Mouse (Mus musculus): ENCODE data around the gene Gm20388.

Gm20388 gene

DNA sequence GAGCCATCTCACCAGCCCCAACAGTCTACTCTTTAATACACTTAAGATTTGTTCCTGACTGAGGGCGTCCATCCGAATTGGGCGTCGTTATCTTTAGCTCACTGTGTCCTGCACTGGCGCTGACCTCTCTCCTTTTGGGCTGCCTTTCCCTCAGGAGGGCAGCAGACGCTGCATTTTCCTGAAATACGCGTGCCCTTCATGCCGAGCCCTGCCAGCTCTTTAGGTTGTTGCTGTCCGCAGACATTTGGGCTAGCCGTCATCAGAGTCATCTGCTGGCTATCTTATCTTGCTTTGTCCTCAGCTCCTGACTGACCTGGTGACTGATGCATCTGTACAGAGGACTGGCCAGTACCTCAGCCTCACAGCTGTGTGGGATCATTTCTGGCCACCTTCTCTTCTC, 3904.7 kb downstream of the Gm20388 start:
- in situ Hi-C loops (cut with MboI, MseI) = no loop called here

DNA sequence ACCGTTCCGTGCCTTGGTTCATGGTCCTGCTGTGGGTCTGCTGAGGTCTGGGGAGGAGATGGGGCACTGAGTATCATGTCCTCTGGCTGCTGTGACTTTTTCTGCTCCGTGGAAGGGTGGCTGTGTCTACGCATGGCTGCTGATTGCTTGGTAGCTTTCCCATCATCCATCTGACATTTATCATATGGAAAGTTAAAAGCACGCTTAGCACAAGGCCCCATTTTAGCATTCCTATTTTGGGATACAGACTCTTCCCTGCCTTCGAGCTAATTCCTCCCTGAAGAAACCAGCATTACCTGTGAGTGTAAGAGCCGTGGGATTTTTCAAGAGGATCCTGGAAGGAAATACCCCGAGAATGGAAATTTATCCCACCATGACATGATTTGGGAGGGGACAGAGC, 3906.3 kb downstream of the Gm20388 start:
- in situ Hi-C loops (cut with MboI, MseI) = no loop called here

DNA sequence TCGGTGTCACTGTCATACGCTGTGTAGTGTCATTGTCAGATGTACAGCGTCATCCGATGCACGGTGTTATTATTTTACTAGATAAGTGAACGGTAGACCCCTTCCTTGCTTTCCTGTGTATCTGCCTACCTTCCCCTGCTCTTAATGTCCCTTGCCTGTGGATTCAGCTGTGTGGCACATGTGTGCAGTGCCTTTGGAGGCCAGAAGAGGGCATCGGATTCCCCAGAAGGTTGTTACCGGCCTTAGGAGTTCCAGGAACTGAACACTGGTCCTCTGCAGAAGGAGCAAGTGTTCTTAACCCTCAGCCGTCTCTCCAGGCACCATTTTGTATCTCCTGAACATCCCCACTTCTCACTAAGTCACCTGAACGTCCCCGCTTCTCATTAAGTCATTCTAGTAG, 3907.1 kb downstream of the Gm20388 start:
- in situ Hi-C loops (cut with MboI, MseI) = no loop called here

DNA sequence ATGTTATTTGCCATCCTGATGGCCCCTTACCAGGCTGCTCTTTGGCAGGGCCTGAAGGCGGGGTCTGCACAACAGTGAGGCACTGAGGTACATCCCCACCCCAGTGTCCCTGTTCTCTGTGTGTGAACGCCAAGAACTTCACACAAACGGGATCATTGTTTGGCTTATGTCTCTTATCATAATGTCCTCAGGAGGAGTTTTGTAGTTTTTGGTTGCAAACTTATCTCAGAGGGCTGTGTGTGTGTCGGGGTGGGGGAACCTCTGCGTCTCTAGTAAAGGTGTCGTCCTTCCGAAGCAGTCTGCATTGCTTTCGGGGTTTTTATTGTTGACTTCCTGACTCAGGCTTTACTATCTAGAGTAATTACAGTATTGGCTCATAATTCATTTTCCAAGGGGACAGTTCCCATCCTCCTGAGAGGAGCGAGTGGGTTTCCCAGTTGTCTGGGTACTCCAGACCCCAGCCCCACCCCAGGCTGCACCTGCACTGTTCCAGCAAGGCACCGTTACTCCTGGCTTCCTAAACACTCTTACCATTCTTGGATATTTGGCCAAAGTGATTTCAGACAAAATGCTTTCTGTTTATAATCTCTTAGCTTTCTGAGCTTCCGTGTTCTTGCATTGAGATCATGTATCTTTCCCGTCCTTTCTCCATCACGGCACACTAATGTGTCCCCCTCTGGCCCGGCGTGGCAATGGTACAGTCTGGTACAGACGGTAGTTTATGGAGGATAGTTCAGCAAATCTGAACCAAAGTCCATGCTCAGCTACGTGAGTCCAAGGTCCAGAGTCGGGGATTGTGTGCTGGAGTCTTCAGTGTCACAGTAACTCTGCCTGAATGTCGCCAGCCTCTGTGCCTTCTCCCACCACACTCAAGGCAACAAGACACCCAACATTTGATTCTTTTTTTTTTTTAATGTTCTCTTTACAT, 3909.3 kb downstream of the Gm20388 start:
- in situ Hi-C loops (cut with MboI, MseI) = no loop called here

DNA sequence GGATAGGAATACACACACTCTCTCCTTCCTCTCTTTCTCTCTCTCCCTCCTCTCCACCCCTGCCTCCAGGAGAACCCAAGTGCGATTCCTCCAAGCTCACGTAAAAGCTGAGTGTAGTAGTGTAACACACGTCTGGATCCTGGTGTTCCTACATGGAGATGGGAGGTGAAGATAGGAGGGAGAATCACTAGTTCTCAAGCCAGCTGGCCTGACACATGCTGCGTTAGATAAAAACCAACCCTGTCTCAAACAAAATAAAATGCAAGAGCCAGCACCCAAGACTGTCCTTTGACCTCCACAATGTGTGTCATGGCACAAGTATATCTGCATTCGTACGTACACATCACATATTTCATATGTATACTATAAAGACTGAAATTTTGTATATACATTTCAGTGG, 3910.1 kb downstream of the Gm20388 start:
- in situ Hi-C loops (cut with MboI, MseI) = no loop called here

DNA sequence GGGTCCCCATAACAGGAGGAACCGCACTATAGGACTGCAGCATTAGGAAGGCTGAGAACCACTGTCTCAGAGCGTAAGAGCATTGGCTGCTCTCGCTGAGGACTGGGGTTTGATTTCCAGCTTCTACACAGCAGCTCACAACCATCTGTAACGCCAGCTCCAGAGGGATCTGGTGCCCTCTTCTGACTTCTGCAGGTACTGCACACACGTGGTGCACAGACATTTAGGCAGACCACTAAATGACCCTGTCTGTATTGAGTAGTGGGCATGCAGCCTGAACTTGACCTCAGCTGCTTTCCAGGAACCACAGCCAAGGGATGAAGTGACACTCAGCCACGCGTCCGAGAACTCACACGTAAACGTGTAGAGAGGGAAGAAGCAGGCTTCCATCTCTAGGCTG, 3912.5 kb downstream of the Gm20388 start:
- in situ Hi-C loops (cut with MboI, MseI) = no loop called here

DNA sequence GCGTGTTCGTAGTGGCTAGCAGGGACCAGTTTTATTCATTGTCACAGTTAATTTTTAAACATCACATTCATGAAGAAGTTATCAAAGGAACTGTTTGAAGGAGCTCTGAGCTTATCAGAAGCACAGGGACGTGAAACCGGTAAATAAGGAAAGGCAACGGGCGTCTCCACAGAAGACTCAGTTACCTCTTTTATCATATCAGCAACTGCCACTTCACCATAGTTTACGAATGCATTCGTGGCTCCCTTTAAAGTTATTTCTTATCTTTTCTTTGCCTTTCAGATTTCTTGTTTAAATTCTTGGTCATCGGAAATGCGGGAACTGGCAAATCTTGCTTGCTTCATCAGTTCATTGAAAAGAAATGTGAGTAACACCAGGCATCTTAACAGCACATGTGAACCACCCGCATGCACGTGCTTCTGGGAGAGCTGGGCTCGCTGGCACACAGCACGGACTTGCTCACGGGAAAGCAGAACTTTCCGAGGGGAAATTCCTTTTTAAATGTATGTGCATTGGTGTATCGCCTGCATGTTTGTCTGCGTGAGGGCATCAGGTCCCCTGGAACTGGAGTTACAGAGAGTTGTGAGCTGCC, 3913.0 kb downstream of the Gm20388 start:
- in situ Hi-C loops (cut with MboI, MseI) = no loop called here

DNA sequence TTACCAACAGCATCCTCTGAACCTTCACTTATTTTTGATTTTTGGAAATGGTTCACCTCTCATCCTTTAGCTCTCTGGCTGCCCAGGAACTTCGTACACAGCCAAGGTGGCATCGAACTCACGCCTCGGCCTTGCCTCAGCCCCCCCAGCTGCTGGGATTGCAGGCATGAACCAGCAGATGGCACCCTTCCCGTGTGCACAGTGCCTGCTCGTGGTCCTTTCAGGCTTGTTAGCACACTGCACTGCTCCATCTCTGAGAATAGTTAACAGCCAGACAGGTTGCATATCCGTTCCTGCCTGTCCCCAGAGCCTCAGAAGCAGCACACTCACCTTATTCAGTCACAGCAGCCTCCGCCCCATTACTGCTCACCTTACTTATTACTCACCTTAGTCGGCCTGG, 3915.4 kb downstream of the Gm20388 start:
- in situ Hi-C loops (cut with MboI, MseI) = no loop called here

DNA sequence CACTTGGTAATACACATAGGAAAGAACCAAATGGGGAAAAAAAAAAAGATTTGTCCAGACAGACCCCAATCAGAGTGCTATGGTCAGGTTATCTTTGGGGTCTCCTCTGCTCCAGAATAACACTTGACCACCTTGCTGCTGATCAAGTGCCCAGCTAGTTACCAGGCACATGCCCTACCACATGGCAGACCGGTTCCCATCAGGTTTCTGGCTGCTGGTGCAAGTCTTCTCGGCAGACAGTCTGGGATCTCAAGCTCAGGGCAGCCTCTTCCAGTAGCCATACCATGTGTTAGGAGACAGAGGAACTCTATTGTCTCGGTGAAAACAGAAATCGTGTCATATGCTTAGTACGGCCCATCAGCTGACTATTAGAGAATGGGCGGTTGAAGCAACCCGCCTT, 3916.1 kb downstream of the Gm20388 start:
- in situ Hi-C loops (cut with MboI, MseI) = no loop called here

DNA sequence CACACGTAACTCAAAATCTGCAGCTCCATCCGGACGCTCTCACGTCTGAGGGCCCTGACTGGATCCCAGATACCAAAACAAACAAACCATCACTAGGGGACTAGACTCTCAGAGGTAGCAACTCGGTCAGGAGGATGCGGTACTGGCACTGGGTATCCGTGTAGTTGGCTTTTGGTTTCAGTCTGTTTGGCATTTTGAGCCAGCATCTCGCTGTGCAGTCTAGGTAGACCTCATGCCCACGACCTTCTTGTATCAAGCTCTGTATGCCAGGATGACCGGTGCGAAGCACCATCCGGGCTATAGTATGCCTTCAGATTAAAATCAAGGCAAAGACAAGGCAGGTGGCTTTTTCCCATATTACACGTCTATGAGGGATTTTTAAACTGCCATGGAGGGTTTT, 3916.9 kb downstream of the Gm20388 start:
- in situ Hi-C loops (cut with MboI, MseI) = no loop called here

DNA sequence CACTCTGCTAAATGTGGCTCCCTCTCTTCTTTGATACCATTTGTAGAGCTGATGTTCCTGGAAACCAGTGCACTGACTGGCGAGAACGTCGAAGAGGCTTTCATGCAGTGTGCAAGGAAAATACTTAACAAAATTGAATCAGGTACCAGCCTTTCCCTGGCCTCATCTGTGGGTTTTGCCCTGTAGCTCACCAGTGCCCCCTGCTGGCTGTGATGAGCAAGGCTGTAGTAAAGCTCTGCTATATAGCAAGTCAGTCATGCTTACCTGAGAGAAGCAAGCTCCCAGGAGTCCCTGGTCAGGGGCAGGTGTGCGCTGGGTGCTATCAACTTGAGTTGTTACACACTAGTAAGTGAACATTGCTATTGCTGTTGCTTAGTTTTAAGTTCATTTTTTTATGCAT, 3922.1 kb downstream of the Gm20388 start:
- in situ Hi-C loops (cut with MboI, MseI) = no loop called here

DNA sequence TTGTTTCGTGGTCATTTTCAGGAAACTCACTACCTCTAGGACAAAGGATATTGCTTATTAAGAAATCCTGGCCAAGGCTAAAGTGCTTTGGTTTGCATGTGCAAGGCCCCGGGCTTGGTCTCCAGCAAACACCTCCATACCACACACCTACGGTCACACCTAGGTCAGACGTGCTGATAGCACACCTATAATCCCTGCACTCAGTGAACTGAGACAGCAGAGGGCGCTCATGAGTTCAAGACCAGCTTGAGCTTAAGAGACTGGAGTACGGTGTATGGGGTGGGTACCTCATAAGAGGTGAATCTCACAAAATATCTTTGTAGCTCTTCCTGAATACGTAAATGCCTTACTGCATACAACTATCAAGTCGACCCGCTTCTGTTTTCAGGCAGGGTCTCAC, 3924.8 kb downstream of the Gm20388 start:
- in situ Hi-C loops (cut with MboI, MseI) = no loop called here

DNA sequence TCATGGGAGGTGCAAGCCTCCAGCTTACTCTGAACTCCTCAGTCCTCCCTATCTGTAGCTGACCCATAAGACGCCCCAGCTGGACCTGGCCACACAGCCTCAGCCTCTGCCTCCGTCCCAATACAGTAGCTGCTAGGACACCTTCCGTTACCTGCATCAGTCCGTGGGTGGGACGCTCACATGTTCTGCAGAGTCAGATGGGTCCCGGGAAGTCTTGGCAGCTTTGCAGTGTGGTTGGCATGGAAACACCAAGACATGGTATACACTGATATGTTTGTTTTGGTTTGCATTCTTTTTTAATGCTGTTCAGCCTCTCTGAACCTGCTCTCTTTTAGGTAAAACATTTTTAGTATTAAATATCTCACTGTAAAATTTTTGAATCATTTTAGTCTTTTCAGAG, 3925.7 kb downstream of the Gm20388 start:
- in situ Hi-C loops (cut with MboI, MseI) = no loop called here

DNA sequence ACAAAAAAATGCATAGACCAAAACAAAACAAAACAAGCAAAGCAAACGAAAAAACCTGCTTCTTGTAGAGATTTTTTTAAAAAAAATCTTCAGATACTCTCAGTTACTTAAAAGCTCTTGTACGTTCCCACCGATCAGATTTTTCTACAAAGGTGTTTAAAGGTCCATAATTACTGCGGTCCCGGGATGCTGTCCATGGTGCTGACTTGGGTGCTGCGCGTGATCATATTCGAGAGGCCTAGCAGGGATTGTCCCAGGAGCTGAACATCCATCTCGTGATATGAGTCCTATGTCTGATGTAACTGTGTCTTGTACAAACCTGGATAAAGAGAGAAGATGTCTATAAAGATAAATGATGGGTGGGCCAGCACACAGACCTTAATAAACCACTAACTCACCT, 3927.9 kb downstream of the Gm20388 start:
- in situ Hi-C loops (cut with MboI, MseI) = no loop called here

DNA sequence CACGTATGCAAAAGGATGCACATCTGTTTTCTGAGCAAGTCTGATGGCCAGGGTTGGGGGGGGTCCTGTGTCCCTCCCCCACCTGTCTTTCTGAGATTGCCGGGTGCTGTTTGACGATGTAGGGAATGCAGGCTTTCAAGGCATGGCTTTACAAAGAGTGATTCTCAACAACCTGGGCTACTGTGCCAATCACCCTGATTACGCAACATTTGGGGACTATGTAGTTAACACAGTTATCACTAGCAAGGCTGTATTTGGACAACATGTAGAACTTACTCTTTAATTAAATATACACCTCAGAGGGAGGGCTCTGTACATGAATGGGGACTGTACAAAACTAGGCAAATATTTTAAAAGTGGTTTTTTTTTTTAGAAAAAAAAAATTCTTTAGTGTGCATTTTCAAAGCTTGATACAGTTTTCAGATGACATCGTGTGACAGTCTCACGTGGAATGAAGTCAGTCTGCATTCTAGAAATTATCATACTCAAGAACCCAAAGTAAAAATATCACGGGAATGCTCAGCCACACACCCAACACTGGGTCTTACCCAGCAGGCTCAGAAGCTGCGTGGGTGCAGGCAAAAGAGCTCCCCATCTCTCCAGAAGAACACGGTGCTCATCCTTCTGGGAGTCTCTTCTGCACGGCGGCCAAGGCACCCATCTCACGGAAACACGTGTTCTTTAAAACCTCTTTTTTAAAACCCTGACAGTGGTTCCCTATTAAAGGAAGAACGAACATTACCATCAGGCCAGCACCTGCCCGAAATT, 3930.1 kb downstream of the Gm20388 start:
- in situ Hi-C loops (cut with MboI, MseI) = no loop called here

DNA sequence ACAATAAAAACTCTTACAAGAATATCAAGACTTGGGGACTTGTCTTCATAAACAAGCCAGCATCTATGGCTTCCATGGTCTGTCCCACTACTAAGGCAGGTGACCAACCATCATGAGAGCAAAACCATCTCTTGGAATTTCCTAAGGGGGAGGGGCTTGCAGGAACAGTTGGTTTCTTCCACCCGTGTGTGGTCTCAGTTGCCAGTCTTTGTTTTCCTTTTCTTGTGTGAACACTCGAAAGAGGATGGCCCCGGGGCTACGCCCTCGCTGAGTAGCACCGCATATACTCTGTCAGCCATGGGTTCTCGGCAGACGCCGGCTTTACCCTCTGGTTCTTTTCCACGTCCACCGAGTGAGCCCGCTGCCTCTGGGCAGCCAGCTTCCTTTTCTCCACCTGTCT, 3931.4 kb downstream of the Gm20388 start:
- in situ Hi-C loops (cut with MboI, MseI) = no loop called here

DNA sequence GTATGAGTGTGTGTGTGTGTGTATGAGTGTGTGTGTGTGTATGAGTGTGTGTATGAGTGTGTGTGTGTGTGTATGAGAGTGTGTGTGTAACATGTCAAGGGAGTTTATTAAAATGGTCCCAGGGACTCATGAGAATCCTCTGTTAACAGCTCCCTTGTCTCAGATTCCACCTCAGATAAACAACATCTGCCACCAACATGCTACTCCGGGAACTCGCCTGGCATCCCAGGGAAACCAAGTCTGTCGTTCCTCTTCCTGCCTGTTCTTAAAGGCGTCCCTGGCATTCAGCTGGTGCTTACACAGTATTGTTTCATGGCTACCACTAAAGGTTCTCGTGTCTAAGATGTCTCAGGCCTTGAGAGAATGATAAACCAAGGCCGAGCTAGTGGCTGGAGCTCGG, 3933.7 kb downstream of the Gm20388 start:
- in situ Hi-C loops (cut with MboI, MseI) = no loop called here

DNA sequence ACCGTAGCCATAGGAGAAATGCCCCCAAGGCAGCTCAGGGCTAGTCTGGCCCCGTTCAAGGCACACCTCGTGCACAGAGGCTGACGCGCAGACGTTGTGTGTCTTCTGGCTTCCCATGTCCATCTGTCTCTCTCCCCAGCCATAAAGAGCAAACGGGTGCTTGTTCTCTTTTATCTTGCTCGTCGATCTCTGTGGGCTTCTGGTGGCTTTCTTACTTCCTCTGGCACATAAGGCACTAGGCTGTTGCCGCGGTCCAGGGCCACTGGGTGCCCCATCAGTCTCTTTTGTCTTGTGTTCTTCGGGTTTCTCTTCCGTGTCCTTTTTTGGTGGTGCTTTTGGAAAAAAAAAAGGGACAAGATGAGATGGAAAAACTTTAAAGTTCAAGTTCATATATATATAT, 3934.5 kb downstream of the Gm20388 start:
- in situ Hi-C loops (cut with MboI, MseI) = no loop called here

DNA sequence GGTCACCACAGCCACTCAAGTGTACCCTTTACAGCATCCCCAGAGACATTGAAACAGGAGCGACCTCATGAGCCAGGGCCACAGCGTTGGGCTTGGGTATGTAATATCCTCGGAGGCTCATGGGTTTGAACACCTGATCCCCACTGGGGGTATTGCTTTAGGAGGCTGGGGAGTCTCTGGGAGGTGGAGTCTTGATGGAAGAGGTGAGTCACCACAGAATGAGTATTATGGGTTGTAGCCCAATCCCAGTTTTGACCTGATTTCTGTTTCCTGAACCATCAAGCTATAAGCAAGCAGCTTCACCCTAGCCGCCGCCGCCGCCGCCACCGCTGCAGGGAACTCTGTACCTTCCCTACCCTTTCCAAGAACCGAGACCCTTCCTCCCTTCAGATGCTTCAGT, 3935.3 kb downstream of the Gm20388 start:
- in situ Hi-C loops (cut with MboI, MseI) = no loop called here

DNA sequence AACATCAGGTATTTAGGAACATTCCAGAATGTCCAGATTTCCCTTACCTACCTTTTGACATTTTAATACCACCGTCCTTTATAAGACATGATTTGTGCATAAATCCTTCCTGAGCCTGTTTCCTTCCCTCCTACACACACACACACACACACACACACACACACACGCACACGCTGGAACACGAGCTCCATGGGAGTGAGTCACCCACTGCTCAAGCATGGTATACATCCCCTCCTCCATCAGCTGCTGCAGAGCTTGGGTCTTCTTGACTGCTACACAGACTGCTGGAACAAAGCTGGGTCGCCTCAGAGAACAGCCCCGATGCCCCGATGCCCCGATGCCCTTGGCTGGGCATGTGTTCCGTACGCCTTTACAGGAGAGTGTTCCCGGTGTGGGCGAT, 3935.9 kb downstream of the Gm20388 start:
- in situ Hi-C loops (cut with MboI, MseI) = no loop called here

DNA sequence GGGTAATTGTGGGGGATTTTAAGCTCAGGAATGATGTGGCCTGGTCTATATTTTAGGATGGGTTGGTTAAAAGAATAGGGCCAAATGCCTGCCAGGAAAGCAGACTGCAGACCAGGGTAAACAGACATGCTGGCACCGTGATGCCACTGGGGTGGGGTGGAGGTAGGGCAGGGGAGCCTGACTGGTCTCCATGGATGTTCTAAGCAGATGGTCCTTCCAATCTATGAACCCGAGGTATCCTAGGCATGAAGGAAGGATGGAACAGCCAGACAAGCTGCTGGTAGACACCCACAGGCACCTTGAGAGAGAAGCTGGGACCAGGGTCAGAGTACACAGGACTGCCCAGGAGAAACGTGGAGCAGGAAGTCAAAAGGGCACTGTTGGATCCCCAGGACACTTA, 3936.9 kb downstream of the Gm20388 start:
- in situ Hi-C loops (cut with MboI, MseI) = no loop called here

DNA sequence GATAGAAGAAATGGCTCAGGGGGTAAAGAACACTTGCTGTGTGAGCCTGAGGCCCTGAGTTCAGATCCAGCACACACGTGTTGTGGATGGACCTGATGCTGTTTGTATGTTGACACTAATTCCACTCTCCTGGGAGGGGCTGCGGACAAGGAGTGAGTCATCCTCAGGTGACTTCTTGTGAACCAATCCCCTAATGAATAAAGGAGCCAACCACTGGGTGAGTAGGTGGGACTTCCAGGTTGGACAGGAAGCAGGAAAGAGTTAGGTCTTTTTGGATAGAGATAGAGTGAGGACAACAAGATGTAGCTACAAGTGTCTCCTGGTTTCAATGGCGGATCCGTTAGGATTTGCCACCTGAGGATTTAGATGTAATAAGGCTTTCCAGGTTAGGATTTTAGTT, 3938.7 kb downstream of the Gm20388 start:
- in situ Hi-C loops (cut with MboI, MseI) = no loop called here

DNA sequence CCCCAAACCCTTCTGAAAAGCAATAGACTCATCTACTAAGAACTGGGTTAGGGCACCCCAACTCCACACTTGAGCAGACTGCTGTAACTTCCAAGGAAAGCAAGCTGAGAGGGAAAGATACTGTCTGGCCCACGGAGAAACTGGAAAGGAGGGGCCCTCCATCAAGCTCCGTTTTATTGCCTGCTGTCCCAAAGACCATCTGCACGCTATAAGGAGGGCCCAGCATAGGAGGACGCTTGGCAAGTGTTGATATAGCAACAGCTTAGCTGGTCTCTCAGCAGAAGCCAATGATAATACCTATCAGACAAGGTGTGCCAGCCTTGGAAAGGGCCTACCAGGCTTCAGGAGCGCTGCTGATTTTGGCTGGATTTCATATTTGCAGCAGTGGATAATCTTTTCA, 3940.9 kb downstream of the Gm20388 start:
- in situ Hi-C loops (cut with MboI, MseI) = no loop called here

Data from T-helper 1 cell (primary cell).